Mouse (Mus musculus) CH12.LX (cell line): ENCODE results near the gene Lrch4.

Source experiments
- CHD1 ChIP-seq: IDR thresholded peaks from 2 replicates; pipeline ENCODE4 v1.6.1; 2012; ENCODE audit warnings: low read depth, low read length, improper control_type of control experiment, inconsistent platforms
- CTCF ChIP-seq, 2 experiments: IDR thresholded peaks in 1 of 2; conservative IDR thresholded peaks in 1 of 2; 2 replicates each; pipeline ENCODE4 v1.5.1; 2011 to 2012; ENCODE audit warnings: low read depth in 2 of 2, low read length in 2 of 2, improper control_type of control experiment in 1 of 2, inconsistent platforms in 1 of 2, mild to moderate bottlenecking in 1 of 2, moderate library complexity in 1 of 2
- E2F4 ChIP-seq: IDR thresholded peaks from 2 replicates; pipeline ENCODE4 v1.6.1; 2011; ENCODE audit warnings: low read depth, low read length, improper control_type of control experiment; ENCODE audit not compliant: insufficient replicate concordance
- ELF1 ChIP-seq: IDR thresholded peaks from 2 replicates; pipeline ENCODE4 v1.6.1; 2014; ENCODE audit warnings: low read depth, mild to moderate bottlenecking, inconsistent platforms, low read length, improper control_type of control experiment
- EP300 ChIP-seq: IDR thresholded peaks from 2 replicates; pipeline ENCODE4 v1.6.1; 2011; ENCODE audit warnings: low read length, improper control_type of control experiment
- GABPA ChIP-seq: IDR thresholded peaks from 2 replicates; pipeline ENCODE4 v1.6.1; 2012; ENCODE audit warnings: low read depth, low read length, improper control_type of control experiment, inconsistent platforms; ENCODE audit not compliant: insufficient replicate concordance
- IRF4 ChIP-seq: IDR thresholded peaks from 2 replicates; pipeline ENCODE4 v1.6.1; 2014; ENCODE audit warnings: low read depth, mild to moderate bottlenecking, inconsistent platforms, low read length, improper control_type of control experiment

DNA sequence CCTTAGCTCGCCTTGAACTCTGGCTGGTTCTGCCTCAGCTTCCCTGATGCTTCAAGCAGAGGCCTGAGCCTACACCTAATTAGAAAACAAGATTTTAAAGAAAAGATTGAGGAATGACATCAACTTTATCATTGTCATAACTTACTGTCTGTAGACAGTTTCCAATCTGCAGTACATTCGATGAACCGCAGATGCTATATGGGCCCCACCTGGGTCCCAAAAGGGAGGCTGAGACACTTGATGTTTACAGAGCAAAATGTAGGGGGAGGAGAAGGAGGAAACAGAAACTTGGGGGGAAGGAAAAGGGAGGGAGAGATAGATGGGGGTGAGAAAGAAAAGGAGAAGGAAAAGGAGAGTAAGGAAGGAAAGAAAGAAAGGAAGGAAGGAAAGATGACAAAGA lies 61.1 kb downstream of the Lrch4 start:
- no peak for TF ChIP-seq CHD1
- TF ChIP-seq GABPA, result no peak
- TF ChIP-seq CTCF (conservative IDR thresholded peaks at IDR 0.05 in 1 of 2, IDR thresholded peaks at IDR 0.05 in 1 of 2; ENCODE audit: low read depth in 2 of 2, low read length in 2 of 2), result no peak
- TF ChIP-seq EP300, result no peak
- no peak for TF ChIP-seq ELF1
- no peak for TF ChIP-seq E2F4
- no peak for TF ChIP-seq IRF4
